Mouse (Mus musculus) kidney, postnatal 25 days (tissue): ENCODE results near the gene B4galt1.

Experiments used
- DNase-seq, 2 experiments: peaks; one replicate each; pipeline ENCODE4 v3.0.0; 2021; ENCODE audit warnings: mixed read lengths in 2 of 2

The B4galt1 gene

GRCm38 (mm10) chr4:40870206-40870605 is 16.4 kb upstream of the B4galt1 start:
- no peak for DNase-seq

GRCm38 (mm10) chr4:40868554-40869232 is 14.9 kb upstream of the B4galt1 start:
- peak; percentile 82 to 86 for DNase-seq

GRCm38 (mm10) chr4:40864361-40864760 is 10.6 kb upstream of the B4galt1 start:
- no peak for DNase-seq

- DNase-seq: no peak
These were observed 9.5 kb upstream of the B4galt1 start for GRCm38 (mm10) chr4:40863340-40863739.

GRCm38 (mm10) chr4:40861131-40861530 is 7.3 kb upstream of the B4galt1 start:
- DNase-seq: no peak

GRCm38 (mm10) chr4:40857824-40858346 is 4.1 kb upstream of the B4galt1 start:
- DNase-seq: no peak

GRCm38 (mm10) chr4:40856571-40856970 is 2.8 kb upstream of the B4galt1 start:
- no peak for DNase-seq

- no peak for DNase-seq
These were observed 655 bp upstream of the B4galt1 start for GRCm38 (mm10) chr4:40854387-40854933.

GRCm38 (mm10) chr4:40852861-40853564 is 792 bp downstream of the B4galt1 start:
- peak in 1 of 2 experiments; percentile 32 for DNase-seq

- DNase-seq: peak; percentile 61 to 85
These were observed 1.5 kb downstream of the B4galt1 start for GRCm38 (mm10) chr4:40852249-40852781.

GRCm38 (mm10) chr4:40851763-40852248 is 2.0 kb downstream of the B4galt1 start:
- no peak for DNase-seq

GRCm38 (mm10) chr4:40851031-40851762 is 2.6 kb downstream of the B4galt1 start:
- DNase-seq: no peak

GRCm38 (mm10) chr4:40850582-40850981 is 3.2 kb downstream of the B4galt1 start:
- DNase-seq: no peak

GRCm38 (mm10) chr4:40849518-40849917 is 4.3 kb downstream of the B4galt1 start:
- DNase-seq: no peak

GRCm38 (mm10) chr4:40848246-40848645 is 5.6 kb downstream of the B4galt1 start:
- no peak for DNase-seq

- peak in 1 of 2 experiments; percentile 70 for DNase-seq
These were observed 6.6 kb downstream of the B4galt1 start for GRCm38 (mm10) chr4:40847160-40847559.

GRCm38 (mm10) chr4:40846143-40846931 is 7.5 kb downstream of the B4galt1 start:
- no peak for DNase-seq

GRCm38 (mm10) chr4:40844811-40845751 is 8.7 kb downstream of the B4galt1 start:
- DNase-seq: peak; percentile 79 to 80

GRCm38 (mm10) chr4:40844251-40844721 is 9.5 kb downstream of the B4galt1 start:
- DNase-seq: peak; percentile 38 to 69

- DNase-seq: peak; percentile 50 to 57
These were observed 10.1 kb downstream of the B4galt1 start for GRCm38 (mm10) chr4:40843726-40844125.
